Mouse (Mus musculus) lung, postnatal 0 days (tissue): ENCODE data around the gene Ctcf. TPM values are rescaled to one million over a fixed set of nuclear protein-coding genes. Genes with fewer than 3 reads are reported as not detected.
A peak's percentile ranks its signal among the peaks of the same experiment; 100 is the strongest.
"Not testable (repeated sequence)": the region's sequence is repeated elsewhere in the genome, so short reads cannot be mapped to it uniquely, and the experiment has no call there.

ENCODE experiments used
- ATAC-seq: fragments of 200-750 bp; cut with Nextera tagmentation; 2 replicates; pipeline ENCODE4 v1.8.0; 2017; ENCODE audit warnings: moderate library complexity
- DNase-seq: peaks from one replicate; pipeline ENCODE4 v3.0.0-alpha.2; 2016; ENCODE audit warnings: low spot score
- H3K27ac ChIP-seq: fragments of 300-500 bp; sonication (generic); 2 replicates; pipeline ENCODE4 v1.5.1; 2014; ENCODE audit warnings: antibody characterized with exemption, mild to moderate bottlenecking, low read length, mixed read lengths
- H3K27me3 ChIP-seq: fragments of 300-500 bp; sonication (generic); replicated peaks from 2 replicates; pipeline ENCODE4 v1.6.1; 2014; ENCODE audit warnings: low read length, mixed read lengths; ENCODE audit not compliant: insufficient read depth
- H3K36me3 ChIP-seq: fragments of 300-500 bp; sonication (generic); 2 replicates; pipeline ENCODE4 v1.6.1; 2014; ENCODE audit warnings: low read length, mixed read lengths; ENCODE audit not compliant: insufficient read depth
- H3K4me1 ChIP-seq: fragments of 300-500 bp; sonication (generic); 2 replicates; pipeline ENCODE4 v1.6.1; 2014; ENCODE audit warnings: antibody characterized with exemption, low read depth, low read length, mixed read lengths; ENCODE audit not compliant: insufficient read depth
- H3K4me2 ChIP-seq: fragments of 300-500 bp; sonication (generic); replicated peaks from 2 replicates; pipeline ENCODE4 v1.6.1; 2014; ENCODE audit warnings: low read depth, mild to moderate bottlenecking, low read length, moderate library complexity, mixed read lengths
- H3K4me3 ChIP-seq: fragments of 300-500 bp; sonication (generic); 2 replicates; pipeline ENCODE4 v1.5.1; 2014; ENCODE audit warnings: low read depth, low read length
- H3K9ac ChIP-seq: fragments of 300-500 bp; sonication (generic); replicated peaks from 2 replicates; pipeline ENCODE4 v1.6.1; 2014; ENCODE audit warnings: low read depth, mild to moderate bottlenecking
- H3K9me3 ChIP-seq: fragments of 300-500 bp; sonication (generic); 2 replicates; pipeline ENCODE4 v1.6.1; 2016; ENCODE audit warnings: low read length, mixed read lengths
- CTCF ChIP-seq: IDR thresholded peaks from 2 replicates; pipeline ENCODE4 v1.5.1; 2016; ENCODE audit warnings: antibody characterized with exemption, mild to moderate bottlenecking
- EP300 ChIP-seq: IDR thresholded peaks from 2 replicates; pipeline ENCODE4 v1.6.1; 2016; ENCODE audit warnings: antibody characterized with exemption, mild to moderate bottlenecking, control low read depth
- WGBS: fragments of 180-500 bp; shearing (Covaris S2); extraction: QIAGEN DNeasy Blood & Tissue Kit; methylation state at CpG from one replicate; pipeline ENCODE4 v1.1.7; 2014; 5-methylcytosine and 5-hydroxymethylcytosine counted together
- polyA plus RNA-seq: library from polyadenylated mRNA; unstranded; fragments of >200 nt; fragmentation: Nextera tagmentation; extraction: Ambion mirVana; gene quantifications from 2 replicates; pipeline ENCODE4 v1.2.1, GENCODE M21; 2015

Gene Ctcf
- polyA plus RNA-seq, 1 experiment from 2014 or later, result 73.6 TPM

GRCm38 (mm10) chr8:105598777-105599176, 37.6 kb upstream of the Ctcf start:
- Histone ChIP-seq H3K9me3 (no peaks in the 10 kb centered on the region), H3K4me3 (no peak overlapping the region), H3K9ac (no peak overlapping the region), H3K4me2 (no peak overlapping the region), H3K27me3 (no peaks in the 10 kb centered on the region), H3K4me1 (no peaks in the 10 kb centered on the region), H3K27ac (no peak overlapping the region), H3K36me3 (no peaks in the 10 kb centered on the region)
- 83% methylated on average over 6 of the region's 6 CpGs for WGBS
- TF ChIP-seq EP300 (no peak), CTCF (no peak)
- DNase-seq (no peak), ATAC-seq (no peak)

- no peaks in the 10 kb centered on the region for H3K9me3 ChIP-seq
Measured at GRCm38 (mm10) chr8:105601301-105601700, 35.1 kb upstream of the Ctcf start.

GRCm38 (mm10) chr8:105602540-105602939, 33.8 kb upstream of the Ctcf start:
- H3K4me1 ChIP-seq, H3K36me3 ChIP-seq, H3K9me3 ChIP-seq, H3K4me2 ChIP-seq, H3K27me3 ChIP-seq, H3K9ac ChIP-seq, H3K27ac ChIP-seq, DNase-seq, H3K4me3 ChIP-seq, ATAC-seq: not testable (repeated sequence)
- 75% methylated on average over 3 of the region's 3 CpGs for WGBS

More at GRCm38 (mm10) chr8:105601301-105601700, 35.1 kb upstream of the Ctcf start:
- Histone ChIP-seq H3K4me2 (no peak overlapping the region), H3K27me3 (no peaks in the 10 kb centered on the region), H3K36me3 (no peaks in the 10 kb centered on the region), H3K27ac (no peak overlapping the region), H3K4me3 (no peak overlapping the region), H3K4me1 (0 out of 2 replicates have a peak, but pooled peaks cover 4% of the 10 kb centered on the region), H3K9ac (no peak overlapping the region)
- ATAC-seq (no peak), DNase-seq (no peak)
- 71% methylated on average over 5 of the region's 5 CpGs for WGBS
- TF ChIP-seq CTCF, result no peak
- TF ChIP-seq EP300, result no peak

GRCm38 (mm10) chr8:105604804-105605381, 31.5 kb upstream of the Ctcf start, which contains the start of gene Ripor1:
Ripor1 (plus strand) TSS chr8:105605255.
- Histone ChIP-seq H3K4me3 (peak within 1 kb of the TSS; percentile 72), H3K4me2 (peak within 1 kb of the TSS; percentile 71), H3K4me1 (0 out of 2 replicates have a peak, but pooled peaks cover 4% of the 10 kb centered on the region), H3K9me3 (no peaks in the 10 kb centered on the region), H3K27me3 (no peaks in the 10 kb centered on the region), H3K9ac (peak within 1 kb of the TSS; percentile 90), H3K36me3 (no peaks in the 10 kb centered on the region), H3K27ac (peak within 1 kb of the TSS; percentile 92)
- TF ChIP-seq EP300 (no peak), CTCF (peak; percentile 67)
- ATAC-seq, result peak; percentile 82
- 1% methylated on average over 16 of the region's 42 CpGs for whole genome bisulfite sequencing
- peak; percentile 87 for DNase-seq

GRCm38 (mm10) chr8:105605491-105606188, 30.7 kb upstream of the Ctcf start:
- Histone ChIP-seq H3K9me3 (no peaks in the 10 kb centered on the region), H3K27ac (peak overlapping the region; percentile 92), H3K4me2 (peak overlapping the region; percentile 71), H3K4me1 (0 out of 2 replicates have a peak, but pooled peaks cover 4% of the 10 kb centered on the region), H3K9ac (peak overlapping the region; percentile 90), H3K27me3 (no peaks in the 10 kb centered on the region), H3K4me3 (peak overlapping the region; percentile 72), H3K36me3 (no peaks in the 10 kb centered on the region)
- TF ChIP-seq CTCF, result no peak
- TF ChIP-seq EP300, result no peak
- peak; percentile 42 for ATAC-seq
- WGBS, result under 1% methylated on average over 33 of the region's 39 CpGs
- DNase-seq, result peak; percentile 47

GRCm38 (mm10) chr8:105606189-105607023, 30.0 kb upstream of the Ctcf start:
- DNase-seq (peak; percentile 97), ATAC-seq (peak; percentile 88)
- Histone ChIP-seq H3K4me2 (peak overlapping the region; percentile 71), H3K36me3 (no peaks in the 10 kb centered on the region), H3K27ac (peak overlapping the region; percentile 92), H3K4me1 (0 out of 2 replicates have a peak, but pooled peaks cover 4% of the 10 kb centered on the region), H3K27me3 (no peaks in the 10 kb centered on the region), H3K9ac (peak overlapping the region; percentile 90), H3K9me3 (no peaks in the 10 kb centered on the region), H3K4me3 (peak overlapping the region; percentile 72)
- WGBS, result 4% methylated on average over 29 of the region's 30 CpGs
- peak; percentile 60; the same call in 1 of the 2 replicates for TF ChIP-seq EP300
- 0 out of 2 replicates have a peak, but pooled peaks have one; percentile 3 for TF ChIP-seq CTCF
